Mouse (Mus musculus) right cerebral cortex, postnatal 14 days (tissue): ENCODE data around the gene Olfr398.

Source experiments
- DNase-seq: peaks from one replicate; pipeline ENCODE4 v3.0.0; 2022

Olfr398 gene

GRCm38 (mm10) chr11:73990307-73990706, at the start of gene Olfr398:
TSS of gene Olfr398 (minus strand) at chr11:73990407.
- no peak for DNase-seq

- DNase-seq, result no peak
Measured at GRCm38 (mm10) chr11:73993115-73993514, 2.9 kb upstream of the Olfr398 start.

- no peak for DNase-seq
Measured at GRCm38 (mm10) chr11:73960517-73960916, 29.7 kb downstream of the Olfr398 start, which contains the start of gene Olfr397. TSS of gene Olfr397 (plus strand) at chr11:73960817.

GRCm38 (mm10) chr11:73936377-73936776, 53.8 kb downstream of the Olfr398 start, which contains the start of gene Olfr23:
TSS of gene Olfr23 (plus strand) at chr11:73936677.
- no peak for DNase-seq
